Mouse (Mus musculus) kidney, embryonic 16.5 days (tissue): ENCODE results near the gene Prr12. TPM values are rescaled to one million over a fixed set of nuclear protein-coding genes. Genes with fewer than 3 reads are reported as not detected.

Experiments
- ATAC-seq: fragments of 200-750 bp; cut with Nextera tagmentation; 2 replicates; pipeline ENCODE4 v1.8.0; 2017; ENCODE audit warnings: moderate TSS enrichment; ENCODE audit not compliant: low FRiP score, low TSS enrichment
- H3K27ac ChIP-seq: fragments of 300-500 bp; sonication (generic); 2 replicates; pipeline ENCODE4 v1.5.1; 2014; ENCODE audit warnings: low read length
- H3K27me3 ChIP-seq: fragments of 300-500 bp; sonication (generic); 2 replicates; pipeline ENCODE4 v1.6.1; 2014; ENCODE audit warnings: low read length, control low read depth, mixed read lengths; ENCODE audit not compliant: insufficient read depth
- H3K36me3 ChIP-seq: fragments of 300-500 bp; sonication (generic); 2 replicates; pipeline ENCODE4 v1.6.1; 2014; ENCODE audit warnings: low read length, control low read depth, mixed read lengths; ENCODE audit not compliant: insufficient read depth
- H3K4me1 ChIP-seq: fragments of 300-500 bp; sonication (generic); 2 replicates; pipeline ENCODE4 v1.6.1; 2014; ENCODE audit warnings: low read length, control low read depth, mixed read lengths; ENCODE audit not compliant: insufficient read depth
- H3K4me2 ChIP-seq: fragments of 300-500 bp; sonication (generic); replicated peaks from 2 replicates; pipeline ENCODE4 v1.6.1; 2014; ENCODE audit warnings: low read depth, low read length
- H3K4me3 ChIP-seq: fragments of 300-500 bp; sonication (generic); 2 replicates; pipeline ENCODE4 v1.5.1; 2014; ENCODE audit warnings: mild to moderate bottlenecking, low read length
- H3K9ac ChIP-seq: fragments of 300-500 bp; sonication (generic); replicated peaks from 2 replicates; pipeline ENCODE4 v1.6.1; 2014; ENCODE audit warnings: low read length
- H3K9me3 ChIP-seq: fragments of 300-500 bp; sonication (generic); 2 replicates; pipeline ENCODE4 v1.6.1; 2016; ENCODE audit warnings: low read length, control low read depth
- WGBS: fragments of 180-500 bp; shearing (Covaris S2); extraction: QIAGEN DNeasy Blood & Tissue Kit; methylation state at CpG from one replicate; pipeline ENCODE4 v1.1.7; 2014; 5-methylcytosine and 5-hydroxymethylcytosine counted together
- polyA plus RNA-seq: library from polyadenylated mRNA; unstranded; fragments of >200 nt; fragmentation: Nextera tagmentation; extraction: Ambion mirVana; gene quantifications from 2 replicates; pipeline ENCODE4 v1.2.1, GENCODE M21; 2015

Prr12 gene
- polyA plus RNA-seq, 1 experiment from 2014 or later: 12.9 TPM

DNA sequence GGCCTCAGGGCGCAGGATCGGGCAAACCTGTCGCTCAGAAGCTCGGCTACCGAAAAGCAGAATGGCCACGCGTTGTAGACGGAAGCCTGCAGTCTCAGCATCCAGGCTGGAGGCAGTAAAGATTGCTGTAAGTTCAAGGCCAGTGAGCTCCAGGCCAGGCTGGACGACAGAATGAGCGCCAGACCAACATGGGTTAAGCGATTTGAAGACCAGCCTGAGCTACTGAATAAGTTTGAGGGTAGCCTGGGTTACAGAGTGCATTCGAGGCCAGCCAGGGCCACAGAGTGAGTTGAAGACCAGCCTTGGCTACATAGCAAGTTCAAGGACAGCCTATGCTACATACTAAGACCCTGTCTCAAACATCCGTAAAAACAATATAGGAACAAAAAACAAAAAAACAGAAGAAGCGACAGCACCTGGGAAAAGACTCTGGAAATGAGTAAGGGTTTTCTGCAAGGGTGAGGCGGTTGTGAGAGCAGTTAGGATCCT, 54.7 kb downstream of the Prr12 start:
- Histone ChIP-seq H3K4me2 (peak overlapping the region; percentile 96), H3K4me1 (peaks cover 40% of the 10 kb centered on the region), H3K9ac (peak overlapping the region; percentile 92), H3K4me3 (peak overlapping the region; percentile 89), H3K27me3 (no peaks in the 10 kb centered on the region), H3K36me3 (peaks cover 54% of the 10 kb centered on the region), H3K27ac (peak overlapping the region; percentile 95), H3K9me3 (no peaks in the 10 kb centered on the region)
- WGBS: 3% methylated on average over 15 of the region's 15 CpGs
- ATAC-seq: peak; percentile 2; the same call in 1 of the 2 replicates

DNA sequence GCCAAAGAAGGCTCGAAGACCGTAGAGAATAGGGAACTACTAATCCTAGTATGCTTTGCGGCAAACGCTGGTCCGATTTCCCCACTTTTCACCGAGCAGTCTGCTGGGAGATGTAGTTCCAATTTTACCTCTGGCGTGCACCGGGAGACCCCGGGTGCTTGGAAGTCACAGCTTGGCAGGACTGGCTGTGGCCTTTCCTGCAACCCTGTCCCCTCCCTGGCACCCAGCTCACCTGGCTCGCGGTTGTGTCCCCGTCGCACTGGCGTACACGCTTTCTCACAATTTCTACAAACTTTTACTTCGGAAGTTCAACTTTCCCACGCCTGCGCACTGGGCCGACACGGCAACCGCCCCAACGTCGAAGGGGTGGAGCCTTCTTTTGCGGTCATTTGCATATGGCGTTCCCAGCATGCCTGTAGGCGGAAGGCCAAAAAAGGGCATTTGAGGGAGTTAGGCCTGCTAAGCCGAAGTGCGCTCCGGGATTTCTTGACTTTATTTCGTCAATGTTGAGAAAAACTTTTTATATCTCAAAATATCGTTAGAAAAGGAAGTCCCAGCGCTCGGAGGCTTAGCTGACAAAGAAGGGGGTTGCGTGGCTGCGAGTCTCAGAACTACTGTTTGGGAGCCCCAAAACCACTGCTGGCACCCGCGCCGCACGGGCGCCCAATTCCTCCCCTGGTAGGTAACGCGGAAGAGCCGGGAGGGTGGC, 55.3 kb downstream of the Prr12 start, which contains the start of gene Irf3:
TSS of gene Irf3 (plus strand) at position 418 of the 709 bp plus-strand sequence.
- Histone ChIP-seq H3K9ac (peak within 1 kb of the TSS; percentile 92), H3K4me3 (peak within 1 kb of the TSS; percentile 89), H3K27me3 (no peaks in the 10 kb centered on the region), H3K27ac (peak within 1 kb of the TSS; percentile 95), H3K4me1 (peaks cover 40% of the 10 kb centered on the region), H3K9me3 (no peaks in the 10 kb centered on the region), H3K4me2 (peak within 1 kb of the TSS; percentile 96), H3K36me3 (peaks cover 54% of the 10 kb centered on the region)
- WGBS: under 1% methylated on average over 43 of the region's 43 CpGs
- peak; percentile 91 for ATAC-seq

DNA sequence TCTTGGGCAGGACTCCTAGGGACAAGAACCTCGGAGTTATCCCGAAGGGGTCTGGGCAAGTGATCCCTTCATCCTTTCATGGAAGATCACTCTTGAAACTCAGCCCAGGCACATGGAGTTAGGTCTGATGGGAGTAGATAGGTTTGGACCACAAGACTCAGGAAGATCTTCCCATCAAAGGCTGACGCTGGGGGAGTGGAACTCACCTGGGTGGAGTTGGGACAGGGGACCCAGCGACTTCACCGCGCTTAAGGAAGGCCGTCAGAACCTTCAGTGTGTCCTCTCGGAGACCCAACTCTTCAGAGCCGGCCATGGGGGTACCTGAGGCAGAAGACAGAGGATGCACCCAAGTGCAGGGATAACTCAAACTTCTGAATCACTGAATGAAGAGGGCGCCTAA, 56.0 kb downstream of the Prr12 start:
- Histone ChIP-seq H3K4me1 (peaks cover 40% of the 10 kb centered on the region), H3K9me3 (no peaks in the 10 kb centered on the region), H3K4me3 (peak overlapping the region; percentile 89), H3K4me2 (peak overlapping the region; percentile 96), H3K9ac (peak overlapping the region; percentile 92), H3K27ac (peak overlapping the region; percentile 95; the same call in 1 of the 2 replicates), H3K27me3 (no peaks in the 10 kb centered on the region), H3K36me3 (peaks cover 54% of the 10 kb centered on the region)
- 6% methylated on average over 10 of the region's 10 CpGs for WGBS
- no peak for ATAC-seq

DNA sequence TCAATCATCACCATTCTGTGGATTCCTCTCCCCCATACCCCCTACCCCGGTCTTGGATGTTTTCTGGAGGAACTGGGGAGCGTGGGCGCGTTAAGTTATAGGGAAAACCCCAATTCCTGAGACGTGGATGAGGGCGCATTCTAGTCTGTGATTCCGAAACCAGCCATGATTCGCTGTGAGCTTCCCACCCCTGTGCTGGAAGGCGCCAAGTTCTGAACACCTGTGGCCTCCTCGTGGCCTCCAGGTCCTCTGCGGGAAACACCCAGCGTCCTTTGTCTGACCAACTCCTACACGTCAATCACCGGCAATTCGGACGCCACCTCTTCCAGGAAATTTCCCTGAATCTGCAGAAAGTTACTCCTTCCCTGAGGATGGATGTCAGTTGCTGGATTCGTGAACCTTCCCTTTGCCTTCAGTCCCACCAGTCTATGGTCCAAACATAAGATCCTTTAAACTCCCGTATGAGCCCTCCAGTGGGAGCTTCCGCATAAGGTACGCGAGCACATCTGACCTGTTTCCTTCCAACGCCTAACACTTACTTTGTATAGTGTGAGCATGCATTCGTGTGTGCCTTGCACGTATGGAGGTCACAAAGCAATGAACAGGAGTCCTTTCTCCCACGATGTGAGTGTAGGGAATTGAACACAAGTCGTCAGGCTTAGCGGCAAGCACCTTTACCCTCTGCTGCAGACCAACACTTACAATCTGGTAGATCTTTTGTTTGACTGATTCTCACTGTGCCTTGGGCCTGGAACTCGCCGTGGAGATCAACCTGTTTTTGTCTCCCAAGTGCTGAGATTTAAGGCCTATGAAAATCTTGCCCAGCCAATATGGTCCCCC, 65.6 kb downstream of the Prr12 start:
- WGBS: 1% methylated on average over 29 of the region's 29 CpGs
- H3K36me3 ChIP-seq: peaks cover 32% of the 10 kb centered on the region
- no peaks in the 10 kb centered on the region for H3K27me3 ChIP-seq
- H3K27ac ChIP-seq: peak overlapping the region; percentile 94
- peak overlapping the region; percentile 60 for H3K4me3 ChIP-seq
- ATAC-seq: peak; percentile 28
- H3K4me2 ChIP-seq: peak overlapping the region; percentile 59
- H3K9ac ChIP-seq: peak overlapping the region; percentile 82
- peaks cover 35% of the 10 kb centered on the region for H3K4me1 ChIP-seq
- H3K9me3 ChIP-seq: no peaks in the 10 kb centered on the region

DNA sequence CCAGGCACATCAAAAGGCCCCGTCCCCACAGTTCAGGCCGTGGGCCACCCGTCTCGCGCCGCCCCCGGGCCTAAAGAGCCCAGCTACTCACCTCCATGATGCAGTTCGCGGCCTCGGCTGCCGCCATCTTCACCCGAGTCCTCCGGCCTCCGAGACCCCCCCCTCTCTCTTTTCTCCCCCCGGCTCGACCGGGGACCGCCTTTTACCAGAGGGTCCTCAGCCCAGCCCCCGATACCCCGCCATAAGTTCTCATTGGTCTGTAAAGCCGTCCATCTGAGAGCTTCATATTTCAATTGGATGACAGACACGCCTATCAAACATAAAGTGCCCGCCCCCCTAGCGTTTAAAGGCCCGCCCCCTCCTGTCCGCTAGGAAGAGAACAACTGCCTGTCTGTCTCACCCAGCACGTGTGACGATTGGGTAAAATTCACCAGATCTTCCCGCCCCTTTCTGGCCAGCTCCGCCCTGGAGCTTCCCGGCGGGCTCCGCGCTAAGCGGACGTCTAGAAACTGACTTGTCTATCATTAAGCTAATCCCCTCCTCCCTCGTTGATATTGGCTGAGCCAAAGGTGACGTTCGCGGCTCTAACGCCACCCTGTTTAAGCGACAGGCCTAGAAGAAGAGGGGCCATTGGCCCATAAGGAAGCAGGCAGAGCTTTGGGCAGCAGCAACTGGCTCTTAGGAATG, 66.3 kb downstream of the Prr12 start, which contains the start of gene Prmt1:
TSS of gene Prmt1 (minus strand) at position 377 of the 687 bp plus-strand sequence.
- Histone ChIP-seq H3K4me2 (peak within 1 kb of the TSS; percentile 63), H3K36me3 (peaks cover 33% of the 10 kb centered on the region)
- peak; percentile 97 for ATAC-seq

DNA sequence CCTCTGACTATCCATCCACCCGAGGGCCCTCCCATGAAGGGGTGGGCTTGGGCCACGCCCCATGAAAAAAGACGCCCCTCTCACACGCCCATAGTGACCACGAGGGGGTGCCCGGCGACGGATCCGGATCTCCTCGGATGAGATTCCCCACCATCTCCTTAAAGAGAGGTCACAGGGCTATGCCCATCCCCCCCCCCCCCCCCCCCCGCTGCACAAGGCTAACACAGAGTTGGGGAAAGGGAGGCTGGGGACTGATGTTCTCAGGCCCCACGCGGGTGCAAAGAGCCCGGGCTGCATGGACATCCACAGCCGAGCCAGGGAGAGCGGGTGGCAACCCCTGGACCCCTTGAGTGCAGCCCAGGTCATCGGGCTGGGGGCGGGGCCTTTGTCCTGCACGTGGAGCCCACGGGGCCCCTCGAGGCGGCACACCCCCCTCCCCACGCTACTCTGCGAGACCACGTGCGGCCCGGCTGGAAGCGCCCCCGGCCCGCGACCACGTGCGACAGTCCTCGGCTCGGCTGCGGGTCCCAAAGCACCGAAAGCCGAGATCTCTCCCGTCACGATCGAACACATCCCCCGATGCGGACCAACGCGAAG, 67.0 kb downstream of the Prr12 start:
- ATAC-seq: peak; percentile 4
- Histone ChIP-seq H3K4me2 (peak overlapping the region; percentile 63), H3K27me3 (no peaks in the 10 kb centered on the region), H3K9me3 (no peaks in the 10 kb centered on the region), H3K9ac (peak overlapping the region; percentile 99), H3K27ac (peak overlapping the region; percentile 97), H3K36me3 (peaks cover 33% of the 10 kb centered on the region), H3K4me1 (peaks cover 35% of the 10 kb centered on the region), H3K4me3 (peak overlapping the region; percentile 98)
- WGBS: under 1% methylated on average over 40 of the region's 45 CpGs

More for the DNA sequence above, 66.3 kb downstream of the Prr12 start, which contains the start of gene Prmt1:
- no peaks in the 10 kb centered on the region for H3K9me3 ChIP-seq
- H3K4me3 ChIP-seq: peak within 1 kb of the TSS; percentile 98
- peak within 1 kb of the TSS; percentile 99 for H3K9ac ChIP-seq
- no peaks in the 10 kb centered on the region for H3K27me3 ChIP-seq
- under 1% methylated on average over 42 of the region's 42 CpGs for WGBS
- peak within 1 kb of the TSS; percentile 97 for H3K27ac ChIP-seq
- H3K4me1 ChIP-seq: peaks cover 35% of the 10 kb centered on the region

DNA sequence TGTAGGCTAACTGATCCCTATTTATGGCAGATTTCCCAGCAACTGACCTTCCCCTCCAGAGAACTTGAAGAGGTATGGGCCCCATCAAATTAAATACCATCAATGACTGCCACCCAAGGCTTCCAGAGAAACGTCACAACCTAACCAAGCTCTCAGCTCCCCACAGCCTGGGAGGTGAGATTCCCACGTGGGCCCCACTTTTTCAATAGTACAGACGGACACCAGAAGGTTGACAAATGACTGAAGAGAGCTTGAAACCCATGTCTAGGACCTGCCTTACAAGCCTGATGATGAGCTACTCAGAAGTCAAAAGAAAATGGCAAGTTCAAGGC, 67.9 kb downstream of the Prr12 start:
- peaks cover 35% of the 10 kb centered on the region for H3K4me1 ChIP-seq
- peak overlapping the region; percentile 99 for H3K9ac ChIP-seq

DNA sequence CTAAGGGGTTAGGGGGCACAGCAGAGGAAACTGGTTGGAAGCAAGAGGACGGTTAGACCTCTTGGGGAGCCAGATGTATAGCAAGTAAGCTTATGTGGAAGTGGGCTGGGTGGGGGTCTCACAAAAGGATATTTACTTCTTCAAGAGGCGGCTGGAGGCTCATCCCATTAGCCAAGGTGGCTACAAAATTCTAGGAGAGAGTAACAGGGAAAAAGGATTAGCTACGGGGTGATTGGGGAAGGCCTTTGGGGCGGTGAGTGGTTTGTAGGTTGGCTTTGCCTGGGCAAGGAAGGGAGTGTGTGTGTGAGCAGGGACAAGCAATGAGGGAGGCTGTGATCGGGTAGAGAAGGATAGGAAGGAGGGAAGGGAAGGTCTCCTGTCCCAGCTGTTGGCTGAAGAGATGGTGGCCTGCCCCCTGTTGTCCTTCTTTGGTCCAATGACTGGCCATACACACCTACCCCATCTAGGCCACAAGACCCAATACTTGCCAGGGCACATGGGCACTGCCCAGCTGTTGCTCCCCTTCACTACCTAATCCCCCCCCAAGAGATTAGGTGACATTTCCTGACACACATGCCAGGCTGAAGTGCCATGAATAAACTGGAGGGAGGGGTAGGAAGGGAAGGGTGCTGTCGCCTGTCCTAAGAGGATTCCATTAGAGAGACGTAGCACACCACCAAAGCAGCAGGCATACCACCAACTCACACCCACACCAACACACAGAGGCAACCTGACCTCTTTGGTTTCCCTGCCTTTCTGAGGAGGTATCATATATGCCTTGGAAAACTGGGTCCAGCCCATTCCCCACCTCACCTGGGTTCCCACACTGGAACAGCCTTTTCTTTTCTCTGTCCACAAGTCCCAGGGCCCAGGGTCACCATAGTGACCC, 68.5 kb downstream of the Prr12 start:
- peaks cover 35% of the 10 kb centered on the region for H3K4me1 ChIP-seq
- H3K27me3 ChIP-seq: no peaks in the 10 kb centered on the region
- peak overlapping the region; percentile 63 for H3K4me2 ChIP-seq
- peaks cover 38% of the 10 kb centered on the region for H3K36me3 ChIP-seq
- H3K4me3 ChIP-seq: peak overlapping the region; percentile 98
- 64% methylated on average over 7 of the region's 7 CpGs for WGBS
- H3K9ac ChIP-seq: peak overlapping the region; percentile 99; the same call in 1 of the 2 replicates
- ATAC-seq: no peak
- H3K27ac ChIP-seq: peak overlapping the region; percentile 97; the same call in 1 of the 2 replicates
- no peaks in the 10 kb centered on the region for H3K9me3 ChIP-seq

More for the DNA sequence above, 67.9 kb downstream of the Prr12 start:
- Histone ChIP-seq H3K9me3 (no peaks in the 10 kb centered on the region), H3K4me2 (peak overlapping the region; percentile 63), H3K27ac (peak overlapping the region; percentile 97; the same call in 1 of the 2 replicates), H3K4me3 (peak overlapping the region; percentile 98), H3K27me3 (no peaks in the 10 kb centered on the region), H3K36me3 (peaks cover 35% of the 10 kb centered on the region)
- WGBS: 28% methylated on average over 3 of the region's 3 CpGs
- no peak for ATAC-seq
